Mouse (Mus musculus): ENCODE measurements around the gene Krt26. TPM values are rescaled to one million over a fixed set of nuclear protein-coding genes. Genes with fewer than 3 reads are reported as not detected.

The Krt26 gene
- polyA plus RNA-seq, 1 experiment from 2014 or later, result 0.42 TPM

DNA sequence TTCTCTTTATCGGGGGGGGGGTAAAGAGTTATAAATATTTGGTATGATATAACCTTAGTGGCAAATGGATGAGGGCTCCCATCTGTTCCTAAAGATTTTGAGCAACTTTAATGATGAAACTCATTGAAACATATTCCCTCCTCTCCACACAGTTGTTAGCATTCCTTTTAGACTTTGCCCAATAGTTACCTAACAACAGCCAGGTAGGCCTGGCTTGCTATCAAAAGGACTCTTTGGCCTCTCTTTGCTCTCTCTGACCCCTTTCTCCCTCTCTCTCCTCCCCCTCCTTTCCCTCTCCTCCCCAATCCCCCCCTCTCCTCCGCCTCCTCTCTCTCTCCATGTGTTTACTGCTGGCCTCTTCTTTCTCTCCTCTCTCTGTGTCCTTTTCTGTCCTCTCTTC is 23.2 kb downstream of the Krt26 start:
- Histone ChIP-seq H3K27ac (replicated peaks; ENCODE audit: low read depth, low read length) (no peak overlapping the region), H3K4me1 (ENCODE audit: control insufficient read depth, insufficient read depth, low read length) (no peaks in the 10 kb centered on the region), H3K9ac (ENCODE audit: low read depth, low read length) (no peak overlapping the region), H3K4me3 (ENCODE audit: low read depth, low read length) (no peak overlapping the region), H3K9me3 (ENCODE audit: control insufficient read depth, low read length) (no peaks in the 10 kb centered on the region), H3K4me2 (ENCODE audit: low read depth, low read length) (no peak overlapping the region), H3K27me3 (replicated peaks; ENCODE audit: control insufficient read depth, insufficient read depth, low read length) (no peaks in the 10 kb centered on the region), H3K36me3 (ENCODE audit: control insufficient read depth, insufficient read depth, low read length) (no peaks in the 10 kb centered on the region)
- DNase-seq (ENCODE audit: low spot score), result no peak
- WGBS, result 86% methylated on average over 2 of the region's 2 CpGs
- no peak for ATAC-seq (ENCODE audit: low read depth)

GRCm38 (mm10) chr11:99310882-99311281 is 26.9 kb downstream of the Krt26 start:
- no peak overlapping the region for H3K27ac ChIP-seq (replicated peaks; ENCODE audit: low read depth, low read length)
- no peaks in the 10 kb centered on the region for H3K27me3 ChIP-seq (replicated peaks; ENCODE audit: control insufficient read depth, insufficient read depth, low read length)
- no peaks in the 10 kb centered on the region for H3K9me3 ChIP-seq (ENCODE audit: control insufficient read depth, low read length)
- DNase-seq (ENCODE audit: low spot score) (peak; percentile 46), ATAC-seq (ENCODE audit: low read depth) (no peak)
- no peaks in the 10 kb centered on the region for H3K36me3 ChIP-seq (ENCODE audit: control insufficient read depth, insufficient read depth, low read length)
- WGBS, result 97% methylated on average over 1 of the region's 1 CpGs
- no peak overlapping the region for H3K4me2 ChIP-seq (ENCODE audit: low read depth, low read length)
- no peak overlapping the region for H3K4me3 ChIP-seq (ENCODE audit: low read depth, low read length)
- no peaks in the 10 kb centered on the region for H3K4me1 ChIP-seq (ENCODE audit: control insufficient read depth, insufficient read depth, low read length)
- no peak overlapping the region for H3K9ac ChIP-seq (ENCODE audit: low read depth, low read length)

- DNase-seq (ENCODE audit: low spot score) (peak; percentile 70), ATAC-seq (ENCODE audit: low read depth) (no peak)
- H3K27ac ChIP-seq (replicated peaks; ENCODE audit: low read depth, low read length), result no peak overlapping the region
- 21% methylated on average over 2 of the region's 2 CpGs for WGBS
- no peaks in the 10 kb centered on the region for H3K36me3 ChIP-seq (ENCODE audit: control insufficient read depth, insufficient read depth, low read length)
- no peak overlapping the region for H3K4me3 ChIP-seq (ENCODE audit: low read depth, low read length)
- H3K27me3 ChIP-seq (replicated peaks; ENCODE audit: control insufficient read depth, insufficient read depth, low read length), result no peaks in the 10 kb centered on the region
- no peak overlapping the region for H3K4me2 ChIP-seq (ENCODE audit: low read depth, low read length)
- H3K9ac ChIP-seq (ENCODE audit: low read depth, low read length), result no peak overlapping the region
- H3K4me1 ChIP-seq (ENCODE audit: control insufficient read depth, insufficient read depth, low read length), result no peaks in the 10 kb centered on the region
- H3K9me3 ChIP-seq (ENCODE audit: control insufficient read depth, low read length), result no peaks in the 10 kb centered on the region
Observed at GRCm38 (mm10) chr11:99307579-99307978, 30.2 kb downstream of the Krt26 start.

DNA sequence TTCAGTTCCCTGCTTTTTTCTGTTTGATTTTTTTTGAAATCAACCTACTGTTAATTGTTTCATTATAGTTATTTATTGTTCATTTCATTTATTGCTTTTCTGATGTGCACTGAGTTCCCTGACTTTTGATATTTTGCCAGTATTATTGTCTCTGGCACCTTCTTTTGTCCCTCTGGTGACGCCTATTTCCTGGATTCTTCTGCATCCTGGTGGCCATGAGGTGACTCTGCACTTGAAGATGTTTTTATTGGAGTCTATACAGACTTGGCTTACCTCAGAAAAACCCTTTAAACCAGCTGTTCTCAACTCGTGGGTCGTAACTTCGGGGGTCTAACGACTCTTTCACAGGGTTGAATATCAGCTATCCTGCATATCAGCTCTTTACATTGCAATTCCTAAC is 42.7 kb downstream of the Krt26 start:
- Histone ChIP-seq H3K4me3 (ENCODE audit: low read depth, low read length) (no peak overlapping the region), H3K27me3 (replicated peaks; ENCODE audit: control insufficient read depth, insufficient read depth, low read length) (no peaks in the 10 kb centered on the region), H3K9ac (ENCODE audit: low read depth, low read length) (no peak overlapping the region), H3K4me1 (ENCODE audit: control insufficient read depth, insufficient read depth, low read length) (no peaks in the 10 kb centered on the region), H3K27ac (replicated peaks; ENCODE audit: low read depth, low read length) (no peak overlapping the region), H3K9me3 (ENCODE audit: control insufficient read depth, low read length) (no peaks in the 10 kb centered on the region), H3K36me3 (ENCODE audit: control insufficient read depth, insufficient read depth, low read length) (no peaks in the 10 kb centered on the region), H3K4me2 (ENCODE audit: low read depth, low read length) (no peak overlapping the region)
- DNase-seq (ENCODE audit: low spot score) (no peak), ATAC-seq (ENCODE audit: low read depth) (no peak)
- 51% methylated on average over 5 of the region's 5 CpGs for WGBS

DNA sequence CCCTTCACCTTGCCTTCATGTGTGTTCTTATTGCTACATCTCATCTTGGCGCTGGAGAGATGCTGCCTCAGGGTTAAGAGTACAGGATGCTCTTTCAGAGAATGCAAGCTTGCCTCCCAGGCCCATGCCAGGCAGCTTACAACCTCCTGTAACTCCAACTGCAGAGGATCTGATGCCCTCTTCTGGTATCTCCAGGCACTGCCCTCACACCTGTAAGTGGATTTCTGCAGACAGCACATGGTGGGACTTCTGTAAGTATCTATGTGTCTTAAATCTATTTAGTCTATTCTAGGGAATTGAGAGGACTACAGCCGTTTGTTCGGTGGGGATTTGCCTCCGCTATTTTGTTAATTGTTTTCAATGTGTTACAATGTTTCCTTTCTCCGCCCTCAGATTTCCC is 44.9 kb downstream of the Krt26 start:
- WGBS, result 61% methylated on average over 5 of the region's 5 CpGs

DNA sequence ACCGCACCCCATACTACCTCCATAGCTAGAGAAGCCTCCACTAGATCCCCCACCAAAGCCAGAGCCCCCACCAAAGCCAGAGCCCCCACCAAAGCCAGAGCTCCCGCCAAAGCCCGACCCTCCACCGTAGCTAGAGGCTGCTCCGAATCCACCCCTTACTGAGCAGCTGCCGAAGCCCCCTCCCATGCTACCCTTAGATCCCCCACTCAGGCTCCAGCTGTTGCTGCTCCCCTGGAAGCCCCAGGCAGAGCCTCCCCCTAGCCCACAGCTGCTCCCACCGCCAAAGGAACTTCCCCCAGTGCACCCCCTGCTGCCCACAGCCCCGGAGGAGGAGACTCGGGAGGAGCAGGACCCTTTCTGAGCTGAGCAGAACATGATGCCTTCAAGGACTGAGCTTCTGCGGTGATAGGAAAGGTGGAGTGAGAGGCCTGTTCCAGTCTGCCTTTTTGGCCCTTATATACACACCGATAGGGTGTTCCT is 52.9 kb downstream of the Krt26 start, which contains the start of gene Krt24:
Gene Krt24, minus strand, starts transcription at position 430 of the 480 bp plus-strand sequence.
- Histone ChIP-seq H3K27me3 (replicated peaks; ENCODE audit: control insufficient read depth, insufficient read depth, low read length) (no peaks in the 10 kb centered on the region), H3K4me2 (ENCODE audit: low read depth, low read length) (no peak within 1 kb of the TSS), H3K4me3 (ENCODE audit: low read depth, low read length) (no peak within 1 kb of the TSS), H3K27ac (replicated peaks; ENCODE audit: low read depth, low read length) (no peak within 1 kb of the TSS), H3K4me1 (ENCODE audit: control insufficient read depth, insufficient read depth, low read length) (peaks cover 3% of the 10 kb centered on the region; the same call in 1 of the 2 replicates), H3K9ac (ENCODE audit: low read depth, low read length) (no peak within 1 kb of the TSS), H3K36me3 (ENCODE audit: control insufficient read depth, insufficient read depth, low read length) (no peaks in the 10 kb centered on the region), H3K9me3 (ENCODE audit: control insufficient read depth, low read length) (no peaks in the 10 kb centered on the region)
- ATAC-seq (ENCODE audit: low read depth), result no peak
- WGBS, result 46% methylated on average over 11 of the region's 11 CpGs
- DNase-seq (ENCODE audit: low spot score), result peak; percentile 48

More for the DNA sequence above, 44.9 kb downstream of the Krt26 start:
- H3K4me3 ChIP-seq (ENCODE audit: low read depth, low read length), result no peak overlapping the region
- no peak overlapping the region for H3K4me2 ChIP-seq (ENCODE audit: low read depth, low read length)
- no peaks in the 10 kb centered on the region for H3K36me3 ChIP-seq (ENCODE audit: control insufficient read depth, insufficient read depth, low read length)
- ATAC-seq (ENCODE audit: low read depth), result no peak
- H3K27ac ChIP-seq (replicated peaks; ENCODE audit: low read depth, low read length), result no peak overlapping the region
- no peak overlapping the region for H3K9ac ChIP-seq (ENCODE audit: low read depth, low read length)
- DNase-seq (ENCODE audit: low spot score), result peak; percentile 49
- no peaks in the 10 kb centered on the region for H3K27me3 ChIP-seq (replicated peaks; ENCODE audit: control insufficient read depth, insufficient read depth, low read length)
- no peaks in the 10 kb centered on the region for H3K9me3 ChIP-seq (ENCODE audit: control insufficient read depth, low read length)
- H3K4me1 ChIP-seq (ENCODE audit: control insufficient read depth, insufficient read depth, low read length), result no peaks in the 10 kb centered on the region

GRCm38 (mm10) chr11:99284011-99284410 is 53.8 kb downstream of the Krt26 start:
- WGBS, result 74% methylated on average over 5 of the region's 5 CpGs
- ATAC-seq (ENCODE audit: low read depth), result no peak

GRCm38 (mm10) chr11:99283334-99283733 is 54.4 kb downstream of the Krt26 start:
- Histone ChIP-seq H3K36me3 (ENCODE audit: control insufficient read depth, insufficient read depth, low read length) (no peaks in the 10 kb centered on the region), H3K9ac (ENCODE audit: low read depth, low read length) (no peak overlapping the region), H3K9me3 (ENCODE audit: control insufficient read depth, low read length) (no peaks in the 10 kb centered on the region), H3K4me1 (ENCODE audit: control insufficient read depth, insufficient read depth, low read length) (peaks cover 3% of the 10 kb centered on the region; the same call in 1 of the 2 replicates), H3K27ac (replicated peaks; ENCODE audit: low read depth, low read length) (no peak overlapping the region), H3K4me2 (ENCODE audit: low read depth, low read length) (no peak overlapping the region), H3K27me3 (replicated peaks; ENCODE audit: control insufficient read depth, insufficient read depth, low read length) (no peaks in the 10 kb centered on the region), H3K4me3 (ENCODE audit: low read depth, low read length) (no peak overlapping the region)
- DNase-seq (ENCODE audit: low spot score) (no peak), ATAC-seq (ENCODE audit: low read depth) (no peak)
- WGBS, result 49% methylated on average over 4 of the region's 4 CpGs

More at GRCm38 (mm10) chr11:99284011-99284410, 53.8 kb downstream of the Krt26 start:
- H3K27ac ChIP-seq (replicated peaks; ENCODE audit: low read depth, low read length), result no peak overlapping the region
- DNase-seq (ENCODE audit: low spot score), result no peak
- no peaks in the 10 kb centered on the region for H3K27me3 ChIP-seq (replicated peaks; ENCODE audit: control insufficient read depth, insufficient read depth, low read length)
- no peak overlapping the region for H3K4me3 ChIP-seq (ENCODE audit: low read depth, low read length)
- no peaks in the 10 kb centered on the region for H3K9me3 ChIP-seq (ENCODE audit: control insufficient read depth, low read length)
- no peak overlapping the region for H3K4me2 ChIP-seq (ENCODE audit: low read depth, low read length)
- peaks cover 3% of the 10 kb centered on the region; the same call in 1 of the 2 replicates for H3K4me1 ChIP-seq (ENCODE audit: control insufficient read depth, insufficient read depth, low read length)
- H3K36me3 ChIP-seq (ENCODE audit: control insufficient read depth, insufficient read depth, low read length), result no peaks in the 10 kb centered on the region
- H3K9ac ChIP-seq (ENCODE audit: low read depth, low read length), result no peak overlapping the region

GRCm38 (mm10) chr11:99281116-99281515 is 56.6 kb downstream of the Krt26 start:
- Histone ChIP-seq H3K27me3 (replicated peaks; ENCODE audit: control insufficient read depth, insufficient read depth, low read length) (no peaks in the 10 kb centered on the region), H3K4me3 (ENCODE audit: low read depth, low read length) (no peak overlapping the region), H3K4me1 (ENCODE audit: control insufficient read depth, insufficient read depth, low read length) (peaks cover 9% of the 10 kb centered on the region; the same call in 1 of the 2 replicates), H3K9me3 (ENCODE audit: control insufficient read depth, low read length) (no peaks in the 10 kb centered on the region), H3K36me3 (ENCODE audit: control insufficient read depth, insufficient read depth, low read length) (no peaks in the 10 kb centered on the region), H3K4me2 (ENCODE audit: low read depth, low read length) (no peak overlapping the region), H3K9ac (ENCODE audit: low read depth, low read length) (no peak overlapping the region), H3K27ac (replicated peaks; ENCODE audit: low read depth, low read length) (no peak overlapping the region)
- DNase-seq (ENCODE audit: low spot score) (no peak), ATAC-seq (ENCODE audit: low read depth) (no peak)
- 67% methylated on average over 9 of the region's 9 CpGs for WGBS
